Mouse (Mus musculus): ENCODE measurements at regions not wholly inside any gene's neighbourhood (a gene's known extent, or its start where the extent isn't known, plus 50 kb on each side); places are given as distances from the start of the nearest gene placed in this dataset.

DNA sequence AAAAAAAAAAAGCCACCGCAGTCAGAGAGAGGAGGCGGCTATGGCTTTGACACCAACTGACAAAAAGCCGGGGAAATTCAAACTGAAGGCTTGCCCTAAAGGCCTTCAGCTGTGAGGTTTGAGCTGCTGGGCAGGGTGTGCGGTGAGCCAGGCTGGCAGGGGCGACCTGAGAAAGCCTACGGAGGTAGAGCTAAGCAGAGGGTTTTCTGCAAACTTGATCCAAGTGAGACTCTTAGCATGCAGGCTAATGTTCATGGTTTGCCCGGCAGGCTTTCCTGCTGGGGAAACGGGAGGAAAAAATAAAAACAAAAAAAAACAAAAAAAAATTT, 186.4 kb upstream of the Zfp462 start:
- DNase-seq (ENCODE audit: low spot score) (no peak), ATAC-seq (peak; percentile 38; the same call in 1 of the 2 replicates)
- Histone ChIP-seq H3K9me3 (replicated peaks; ENCODE audit: control insufficient read depth, low read length) (no peaks in the 10 kb centered on the region), H3K27me3 (replicated peaks; ENCODE audit: control insufficient read depth, insufficient read depth, low read length) (no peaks in the 10 kb centered on the region), H3K4me1 (ENCODE audit: control insufficient read depth, insufficient read depth, low read length) (peaks cover 10% of the 10 kb centered on the region; the same call in 1 of the 2 replicates), H3K9ac (ENCODE audit: low read length) (0 out of 2 replicates have a peak overlapping the region, but pooled peaks have one; percentile 5), H3K4me2 (ENCODE audit: low read length) (peak overlapping the region; percentile 35), H3K36me3 (ENCODE audit: control insufficient read depth, insufficient read depth, low read length) (no peaks in the 10 kb centered on the region), H3K4me3 (ENCODE audit: low read depth, low read length) (no peak overlapping the region), H3K27ac (ENCODE audit: low read depth, low read length) (peak overlapping the region; percentile 70; the same call in 1 of the 2 replicates)
- WGBS: 45% methylated on average over 8 of the region's 8 CpGs

DNA sequence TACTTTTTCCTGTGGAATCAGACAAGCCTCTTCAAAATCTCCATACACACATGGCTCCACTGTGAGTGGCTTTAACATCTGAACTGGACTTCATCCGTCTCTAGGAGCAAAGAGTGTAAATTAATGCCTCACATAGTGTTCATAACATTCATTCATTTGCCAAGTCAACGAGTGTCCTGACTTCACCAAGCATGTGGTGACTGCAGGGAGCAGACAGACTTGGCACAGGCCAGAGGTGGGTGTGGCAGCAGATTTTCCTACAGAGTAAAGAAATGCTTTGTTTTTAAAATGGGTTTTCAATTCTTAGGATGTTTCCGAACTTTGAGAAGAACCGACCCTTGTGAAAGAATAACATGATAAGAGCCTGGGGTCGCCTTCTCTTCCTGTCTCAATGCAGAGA, 183.6 kb upstream of the Zfp462 start:
- no peak overlapping the region for H3K4me2 ChIP-seq (ENCODE audit: low read length)
- no peaks in the 10 kb centered on the region for H3K27me3 ChIP-seq (replicated peaks; ENCODE audit: control insufficient read depth, insufficient read depth, low read length)
- WGBS: 70% methylated on average over 5 of the region's 5 CpGs
- no peaks in the 10 kb centered on the region for H3K9me3 ChIP-seq (replicated peaks; ENCODE audit: control insufficient read depth, low read length)
- no peak overlapping the region for H3K27ac ChIP-seq (ENCODE audit: low read depth, low read length)
- ATAC-seq: no peak
- no peaks in the 10 kb centered on the region for H3K36me3 ChIP-seq (ENCODE audit: control insufficient read depth, insufficient read depth, low read length)
- H3K9ac ChIP-seq (ENCODE audit: low read length): no peak overlapping the region
- H3K4me1 ChIP-seq (ENCODE audit: control insufficient read depth, insufficient read depth, low read length): peaks cover 14% of the 10 kb centered on the region
- DNase-seq (ENCODE audit: low spot score): no peak
- no peak overlapping the region for H3K4me3 ChIP-seq (ENCODE audit: low read depth, low read length)

DNA sequence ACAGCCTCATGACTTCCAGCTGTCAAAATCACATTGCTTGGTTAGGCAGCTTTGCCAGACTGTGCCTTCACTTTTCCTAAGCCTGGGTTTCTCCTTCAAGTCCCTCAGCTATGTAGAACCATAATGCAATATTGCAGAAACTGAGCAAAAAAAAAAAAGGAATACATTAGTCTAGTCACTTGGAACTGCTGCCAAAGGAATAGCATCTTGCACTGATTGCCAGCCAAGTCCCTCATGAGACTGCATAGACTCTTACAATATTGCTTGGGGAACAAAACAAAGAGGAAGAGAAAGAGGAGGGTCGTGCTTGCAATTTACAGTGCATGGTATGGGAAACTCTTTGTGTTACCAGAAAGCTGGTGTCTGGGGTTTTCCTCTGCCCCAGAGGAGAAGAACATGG, 179.8 kb upstream of the Zfp462 start:
- Histone ChIP-seq H3K9me3 (replicated peaks; ENCODE audit: control insufficient read depth, low read length) (no peaks in the 10 kb centered on the region), H3K36me3 (ENCODE audit: control insufficient read depth, insufficient read depth, low read length) (no peaks in the 10 kb centered on the region), H3K9ac (ENCODE audit: low read length) (no peak overlapping the region), H3K4me3 (ENCODE audit: low read depth, low read length) (no peak overlapping the region), H3K4me1 (ENCODE audit: control insufficient read depth, insufficient read depth, low read length) (peaks cover 9% of the 10 kb centered on the region; the same call in 1 of the 2 replicates), H3K4me2 (ENCODE audit: low read length) (no peak overlapping the region), H3K27ac (ENCODE audit: low read depth, low read length) (no peak overlapping the region), H3K27me3 (replicated peaks; ENCODE audit: control insufficient read depth, insufficient read depth, low read length) (no peaks in the 10 kb centered on the region)
- DNase-seq (ENCODE audit: low spot score): peak; percentile 89
- ATAC-seq: peak; percentile 73; the same call in 1 of the 2 replicates
- 39% methylated on average over 1 of the region's 1 CpGs for WGBS

DNA sequence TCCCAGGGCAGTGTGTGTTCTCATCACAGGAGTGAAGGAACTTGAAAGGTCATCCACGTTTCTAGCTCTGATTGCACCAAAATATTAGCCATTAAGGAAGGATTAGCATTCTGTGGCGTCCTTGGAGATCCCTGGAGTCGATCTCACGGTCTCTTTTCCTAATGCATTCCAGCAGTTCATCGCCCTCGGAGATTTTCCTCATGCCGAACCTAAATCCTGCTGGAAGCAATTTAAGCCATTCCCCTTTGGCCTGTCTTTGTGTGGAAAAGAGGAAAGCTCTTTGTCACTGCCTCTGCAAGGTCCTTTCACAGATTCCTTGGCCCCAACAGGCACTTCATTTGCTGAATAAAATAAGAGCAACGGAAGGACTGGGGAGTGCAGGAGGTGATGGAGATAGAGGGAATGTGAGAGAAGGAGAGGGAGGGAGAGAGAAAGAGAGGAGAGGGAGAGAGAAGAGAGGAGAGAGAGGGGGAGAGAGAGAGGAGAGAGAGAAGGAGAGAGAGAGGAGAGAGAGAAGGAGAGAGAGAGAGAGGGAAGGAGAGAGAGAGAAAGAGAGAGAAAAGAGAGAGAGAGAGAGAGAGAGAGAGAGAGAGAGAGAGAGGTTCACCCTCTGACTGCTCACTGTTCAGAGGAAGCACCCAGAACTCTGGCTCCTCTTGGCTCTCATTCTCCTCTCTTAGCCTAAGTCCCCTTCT, 177.2 kb upstream of the Zfp462 start:
- no peak overlapping the region for H3K4me2 ChIP-seq (ENCODE audit: low read length)
- ATAC-seq (no peak), DNase-seq (ENCODE audit: low spot score) (no peak)
- H3K4me1 ChIP-seq (ENCODE audit: control insufficient read depth, insufficient read depth, low read length): peaks cover 9% of the 10 kb centered on the region; the same call in 1 of the 2 replicates
- no peak overlapping the region for H3K27ac ChIP-seq (ENCODE audit: low read depth, low read length)
- 23% methylated on average over 8 of the region's 8 CpGs for WGBS
- no peaks in the 10 kb centered on the region for H3K36me3 ChIP-seq (ENCODE audit: control insufficient read depth, insufficient read depth, low read length)
- no peaks in the 10 kb centered on the region for H3K27me3 ChIP-seq (replicated peaks; ENCODE audit: control insufficient read depth, insufficient read depth, low read length)
- no peak overlapping the region for H3K9ac ChIP-seq (ENCODE audit: low read length)
- no peaks in the 10 kb centered on the region for H3K9me3 ChIP-seq (replicated peaks; ENCODE audit: control insufficient read depth, low read length)
- H3K4me3 ChIP-seq (ENCODE audit: low read depth, low read length): no peak overlapping the region

DNA sequence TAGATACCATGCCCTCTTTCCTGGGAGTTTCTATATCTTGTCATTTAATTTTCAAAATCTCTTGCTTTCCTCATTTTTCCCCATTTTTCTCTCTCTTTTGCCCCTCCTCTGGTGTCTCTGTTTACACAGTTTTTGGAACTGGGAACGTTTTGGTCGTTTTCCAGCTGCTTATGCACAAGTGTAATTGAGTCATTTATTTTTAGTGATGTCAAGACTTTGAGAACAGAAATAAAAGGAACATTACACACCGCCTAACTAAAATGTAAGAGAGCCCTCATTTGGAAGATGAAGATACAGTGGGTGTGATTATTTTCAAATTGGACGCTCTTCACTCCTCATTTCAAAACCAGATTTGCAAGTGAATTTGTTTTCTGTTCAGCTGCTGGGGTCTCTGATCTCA, 176.0 kb upstream of the Zfp462 start:
- H3K9me3 ChIP-seq (replicated peaks; ENCODE audit: control insufficient read depth, low read length): no peaks in the 10 kb centered on the region
- no peak overlapping the region for H3K9ac ChIP-seq (ENCODE audit: low read length)
- no peak overlapping the region for H3K4me2 ChIP-seq (ENCODE audit: low read length)
- WGBS: 21% methylated on average over 4 of the region's 4 CpGs
- no peaks in the 10 kb centered on the region for H3K36me3 ChIP-seq (ENCODE audit: control insufficient read depth, insufficient read depth, low read length)
- H3K27me3 ChIP-seq (replicated peaks; ENCODE audit: control insufficient read depth, insufficient read depth, low read length): no peaks in the 10 kb centered on the region
- H3K4me1 ChIP-seq (ENCODE audit: control insufficient read depth, insufficient read depth, low read length): peaks cover 9% of the 10 kb centered on the region; the same call in 1 of the 2 replicates
- peak; percentile 77 for DNase-seq (ENCODE audit: low spot score)
- no peak for ATAC-seq
- no peak overlapping the region for H3K27ac ChIP-seq (ENCODE audit: low read depth, low read length)
- no peak overlapping the region for H3K4me3 ChIP-seq (ENCODE audit: low read depth, low read length)

DNA sequence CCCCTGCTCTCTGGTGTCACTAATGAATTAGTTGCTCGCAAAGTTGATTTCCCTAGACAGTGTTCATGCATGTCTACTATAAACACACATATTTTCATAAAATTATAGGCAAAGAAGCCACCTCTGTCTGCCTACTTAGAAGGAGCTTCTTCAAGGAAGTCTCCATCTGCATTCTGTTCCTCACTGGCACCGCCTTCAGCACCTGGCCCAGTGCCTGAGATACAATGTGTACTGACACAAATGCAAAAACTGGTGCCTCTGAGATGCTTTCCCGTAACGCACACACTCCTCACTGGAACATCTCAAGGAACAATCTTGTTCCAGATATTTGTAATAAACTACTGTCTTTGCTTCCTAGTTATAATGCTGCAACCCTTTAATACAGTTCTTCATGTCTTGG, 170.8 kb upstream of the Zfp462 start:
- DNase-seq (ENCODE audit: low spot score) (no peak), ATAC-seq (no peak)
- H3K27me3 ChIP-seq (replicated peaks; ENCODE audit: control insufficient read depth, insufficient read depth, low read length): no peaks in the 10 kb centered on the region
- no peak overlapping the region for H3K4me2 ChIP-seq (ENCODE audit: low read length)
- 83% methylated on average over 4 of the region's 4 CpGs for WGBS
- no peak overlapping the region for H3K27ac ChIP-seq (ENCODE audit: low read depth, low read length)
- H3K9me3 ChIP-seq (replicated peaks; ENCODE audit: control insufficient read depth, low read length): no peaks in the 10 kb centered on the region
- no peak overlapping the region for H3K4me3 ChIP-seq (ENCODE audit: low read depth, low read length)
- no peaks in the 10 kb centered on the region for H3K36me3 ChIP-seq (ENCODE audit: control insufficient read depth, insufficient read depth, low read length)
- H3K4me1 ChIP-seq (ENCODE audit: control insufficient read depth, insufficient read depth, low read length): no peaks in the 10 kb centered on the region
- H3K9ac ChIP-seq (ENCODE audit: low read length): no peak overlapping the region

DNA sequence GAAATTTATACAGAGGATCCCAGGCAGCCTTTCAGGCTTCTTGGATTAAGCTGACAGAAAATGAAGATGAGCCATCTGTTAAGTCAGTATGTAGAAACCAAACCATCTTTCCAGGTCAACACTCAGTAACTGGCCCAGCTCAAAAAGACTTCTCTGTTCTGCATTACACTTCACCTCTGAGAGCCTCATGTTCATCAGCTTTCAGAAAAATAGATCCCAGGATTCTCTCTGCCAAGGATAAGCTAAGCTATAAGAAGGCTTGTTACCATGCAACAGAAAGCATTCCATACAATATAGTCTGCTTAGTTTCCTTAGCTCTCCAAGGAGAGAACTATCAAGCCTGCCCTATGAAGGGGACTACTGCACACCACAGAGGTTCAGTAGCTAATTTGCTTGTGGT, 170.1 kb upstream of the Zfp462 start:
- Histone ChIP-seq H3K27ac (ENCODE audit: low read depth, low read length) (no peak overlapping the region), H3K36me3 (ENCODE audit: control insufficient read depth, insufficient read depth, low read length) (no peaks in the 10 kb centered on the region), H3K27me3 (replicated peaks; ENCODE audit: control insufficient read depth, insufficient read depth, low read length) (no peaks in the 10 kb centered on the region), H3K9me3 (replicated peaks; ENCODE audit: control insufficient read depth, low read length) (no peaks in the 10 kb centered on the region), H3K4me3 (ENCODE audit: low read depth, low read length) (no peak overlapping the region), H3K4me1 (ENCODE audit: control insufficient read depth, insufficient read depth, low read length) (no peaks in the 10 kb centered on the region), H3K9ac (ENCODE audit: low read length) (no peak overlapping the region), H3K4me2 (ENCODE audit: low read length) (no peak overlapping the region)
- ATAC-seq: no peak
- DNase-seq (ENCODE audit: low spot score): no peak

DNA sequence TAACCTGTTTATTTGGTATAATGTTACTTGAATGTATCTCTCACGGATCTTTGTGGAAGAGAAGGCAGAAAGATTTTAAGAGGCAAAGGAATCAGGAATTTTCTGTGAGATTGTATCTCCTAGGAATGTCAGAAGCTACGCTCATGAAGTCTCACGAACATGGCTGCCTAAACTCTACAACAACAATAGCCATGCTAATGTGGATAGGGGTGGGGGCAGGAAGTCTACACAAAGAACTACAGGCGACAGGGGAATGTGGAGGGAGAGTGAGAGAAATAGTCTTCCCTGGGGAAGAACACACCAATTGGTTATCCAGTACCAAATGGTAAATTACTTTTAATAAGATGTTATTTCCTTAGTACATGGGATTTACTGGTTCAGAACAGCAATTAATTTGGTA, 164.3 kb upstream of the Zfp462 start:
- no peaks in the 10 kb centered on the region for H3K27me3 ChIP-seq (replicated peaks; ENCODE audit: control insufficient read depth, insufficient read depth, low read length)
- H3K4me3 ChIP-seq (ENCODE audit: low read depth, low read length): no peak overlapping the region
- H3K4me2 ChIP-seq (ENCODE audit: low read length): no peak overlapping the region
- no peaks in the 10 kb centered on the region for H3K36me3 ChIP-seq (ENCODE audit: control insufficient read depth, insufficient read depth, low read length)
- no peaks in the 10 kb centered on the region for H3K9me3 ChIP-seq (replicated peaks; ENCODE audit: control insufficient read depth, low read length)
- ATAC-seq (no peak), DNase-seq (ENCODE audit: low spot score) (no peak)
- H3K9ac ChIP-seq (ENCODE audit: low read length): no peak overlapping the region
- no peaks in the 10 kb centered on the region for H3K4me1 ChIP-seq (ENCODE audit: control insufficient read depth, insufficient read depth, low read length)
- no peak overlapping the region for H3K27ac ChIP-seq (ENCODE audit: low read depth, low read length)
- WGBS: 56% methylated on average over 4 of the region's 4 CpGs

DNA sequence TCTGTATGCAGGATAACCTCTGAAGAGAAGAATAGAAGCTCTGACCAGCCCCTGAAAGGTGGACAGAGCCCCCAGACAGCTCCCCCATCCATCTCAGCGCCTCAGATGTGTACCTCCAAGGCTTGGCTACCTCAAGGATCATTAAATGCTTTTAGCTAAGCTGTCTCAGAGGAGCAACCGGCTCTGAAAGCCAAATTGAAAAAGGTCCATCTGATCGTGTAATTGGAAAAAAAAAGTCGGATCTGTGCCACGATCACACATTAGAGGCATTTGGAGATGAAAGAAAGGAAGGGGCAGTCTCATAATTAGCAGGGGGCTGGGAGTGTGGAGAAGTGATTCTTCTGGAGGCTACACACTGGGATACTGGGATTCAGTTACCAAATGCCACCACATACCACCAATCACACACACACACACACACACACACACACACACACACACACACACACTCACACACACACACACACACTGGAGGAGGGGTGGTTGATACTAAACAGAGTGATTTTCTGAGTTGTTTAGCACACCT, 153.6 kb upstream of the Zfp462 start:
- Histone ChIP-seq H3K4me2 (ENCODE audit: low read length) (no peak overlapping the region), H3K4me1 (ENCODE audit: control insufficient read depth, insufficient read depth, low read length) (peaks cover 7% of the 10 kb centered on the region), H3K27ac (ENCODE audit: low read depth, low read length) (no peak overlapping the region), H3K9ac (ENCODE audit: low read length) (no peak overlapping the region), H3K4me3 (ENCODE audit: low read depth, low read length) (no peak overlapping the region), H3K36me3 (ENCODE audit: control insufficient read depth, insufficient read depth, low read length) (no peaks in the 10 kb centered on the region), H3K9me3 (replicated peaks; ENCODE audit: control insufficient read depth, low read length) (no peaks in the 10 kb centered on the region), H3K27me3 (replicated peaks; ENCODE audit: control insufficient read depth, insufficient read depth, low read length) (no peaks in the 10 kb centered on the region)
- DNase-seq (ENCODE audit: low spot score) (peak; percentile 81), ATAC-seq (peak; percentile 77)
- 11% methylated on average over 5 of the region's 5 CpGs for WGBS
